Mouse (Mus musculus) right cerebral cortex, adult 2 months (tissue): ENCODE measurements at regions not wholly inside any gene's neighbourhood (a gene's known extent, or its start where the extent isn't known, plus 50 kb on each side); places are given as distances from the start of the nearest gene placed in this dataset.

Experiments used
- DNase-seq, 2 experiments: peaks; one replicate each; pipeline ENCODE4 v3.0.0; 2021 to 2022; ENCODE audit warnings: low spot score in 2 of 2

- DNase-seq: no peak
These were observed 1827.2 kb downstream of the Poteg start for GRCm38 (mm10) chr8:29274668-29275067.

- no peak for DNase-seq
These were observed 1831.2 kb downstream of the Poteg start for GRCm38 (mm10) chr8:29278711-29279110.

- no peak for DNase-seq
These were observed 1831.8 kb downstream of the Poteg start for GRCm38 (mm10) chr8:29279276-29279675.

GRCm38 (mm10) chr8:29290386-29290785 is 1842.9 kb downstream of the Poteg start:
- DNase-seq: peak; percentile 58 to 67
